Mouse (Mus musculus) splenic B cell, adult 2 months (primary cell): Measurements from ENCODE around the gene Actl10.

Experiments
- DNase-seq: peaks from one replicate; pipeline ENCODE4 v3.0.0-alpha.2; 2011; ENCODE audit warnings: low read depth, low spot score
- H3K27me3 ChIP-seq: 2 replicates; pipeline ENCODE4 v1.6.1; 2012; ENCODE audit warnings: mild to moderate bottlenecking, low read length, moderate library complexity, mixed read lengths; ENCODE audit not compliant: control insufficient read depth, poor library complexity, insufficient read depth, severe bottlenecking
- H3K36me3 ChIP-seq: 2 replicates; pipeline ENCODE4 v1.6.1; 2012; ENCODE audit warnings: mild to moderate bottlenecking, low read length, moderate library complexity, mixed read lengths; ENCODE audit not compliant: control insufficient read depth, poor library complexity, insufficient read depth, severe bottlenecking

Gene Actl10

GRCm38 (mm10) chr2:154583906-154584872 lies 32.6 kb downstream of the Actl10 start:
- DNase-seq, result no peak
- Histone ChIP-seq H3K27me3 (no peaks in the 10 kb centered on the region), H3K36me3 (peaks cover 10% of the 10 kb centered on the region)

- Histone ChIP-seq H3K36me3 (peaks cover 10% of the 10 kb centered on the region), H3K27me3 (no peaks in the 10 kb centered on the region)
- no peak for DNase-seq
These were observed 33.5 kb downstream of the Actl10 start for GRCm38 (mm10) chr2:154584931-154585601.

- peak; percentile 47 for DNase-seq
- Histone ChIP-seq H3K27me3 (no peaks in the 10 kb centered on the region), H3K36me3 (peaks cover 10% of the 10 kb centered on the region)
These were observed 34.8 kb downstream of the Actl10 start for GRCm38 (mm10) chr2:154586405-154586804.

GRCm38 (mm10) chr2:154589051-154589450 lies 37.5 kb downstream of the Actl10 start:
- Histone ChIP-seq H3K27me3 (no peaks in the 10 kb centered on the region), H3K36me3 (peaks cover 10% of the 10 kb centered on the region)
- DNase-seq, result no peak

- no peak for DNase-seq
- Histone ChIP-seq H3K27me3 (no peaks in the 10 kb centered on the region), H3K36me3 (peaks cover 10% of the 10 kb centered on the region)
These were observed 39.7 kb downstream of the Actl10 start for GRCm38 (mm10) chr2:154591239-154591638.

GRCm38 (mm10) chr2:154593025-154593424 lies 41.4 kb downstream of the Actl10 start:
- DNase-seq, result peak; percentile 75
- no peaks in the 10 kb centered on the region for H3K27me3 ChIP-seq
- no peaks in the 10 kb centered on the region; the same call in 1 of the 2 replicates for H3K36me3 ChIP-seq

- no peak for DNase-seq
- Histone ChIP-seq H3K27me3 (no peaks in the 10 kb centered on the region), H3K36me3 (no peaks in the 10 kb centered on the region; the same call in 1 of the 2 replicates)
These were observed 44.2 kb downstream of the Actl10 start for GRCm38 (mm10) chr2:154595775-154596174.

GRCm38 (mm10) chr2:154597399-154597798 lies 45.8 kb downstream of the Actl10 start:
- DNase-seq, result peak; percentile 44
- H3K36me3 ChIP-seq, result no peaks in the 10 kb centered on the region; the same call in 1 of the 2 replicates
- H3K27me3 ChIP-seq, result no peaks in the 10 kb centered on the region

GRCm38 (mm10) chr2:154600586-154600985 lies 49.0 kb downstream of the Actl10 start:
- no peaks in the 10 kb centered on the region for H3K36me3 ChIP-seq
- no peak for DNase-seq
- no peaks in the 10 kb centered on the region for H3K27me3 ChIP-seq

GRCm38 (mm10) chr2:154601324-154601723 lies 49.7 kb downstream of the Actl10 start:
- H3K36me3 ChIP-seq, result no peaks in the 10 kb centered on the region
- H3K27me3 ChIP-seq, result no peaks in the 10 kb centered on the region
- no peak for DNase-seq
